Mouse (Mus musculus) olfactory bulb, adult 2 months (tissue): ENCODE data around the gene Krt7. TPM values are rescaled to one million over a fixed set of nuclear protein-coding genes. Genes with fewer than 3 reads are reported as not detected.

ENCODE experiments used
- H3K27ac ChIP-seq: fragments of 200-500 bp; 2 replicates; pipeline ENCODE4 v1.5.1; 2012; ENCODE audit warnings: low read depth, low read length; ENCODE audit not compliant: insufficient read depth
- H3K4me1 ChIP-seq: fragments of 200-500 bp; 2 replicates; pipeline ENCODE4 v1.6.1; 2012; ENCODE audit warnings: low read length; ENCODE audit not compliant: control insufficient read depth, insufficient read depth
- H3K4me3 ChIP-seq: fragments of 200-500 bp; 2 replicates; pipeline ENCODE4 v1.5.1; 2012; ENCODE audit warnings: mild to moderate bottlenecking, low read depth, low read length, moderate library complexity; ENCODE audit not compliant: insufficient read depth
- CTCF ChIP-seq: fragments of 200-500 bp; IDR thresholded peaks from 2 replicates; pipeline ENCODE4 v1.5.1; 2012; ENCODE audit warnings: low read depth, mild to moderate bottlenecking, low read length, moderate library complexity; ENCODE audit not compliant: insufficient read depth
- POLR2A ChIP-seq: fragments of 200-500 bp; IDR thresholded peaks from 2 replicates; pipeline ENCODE4 v1.6.1; 2012; ENCODE audit warnings: mild to moderate bottlenecking, low read depth, low read length, moderate library complexity; ENCODE audit not compliant: insufficient read depth
- WGBS: fragments of 180-500 bp; shearing (Covaris S2); methylation state at CpG from one replicate; pipeline ENCODE4 v1.1.7; 2018; 5-methylcytosine and 5-hydroxymethylcytosine counted together
- polyA plus RNA-seq: library from polyadenylated mRNA; stranded (reverse); fragments of >200 nt; gene quantifications from 2 replicates; pipeline ENCODE4 v1.2.4, GENCODE M21; 2012; ENCODE audit warnings: low replicate concordance; ENCODE audit not compliant: missing spikeins, insufficient read depth, insufficient read length

Gene Krt7
- polyA plus RNA-seq, 1 experiment, result not detected

DNA sequence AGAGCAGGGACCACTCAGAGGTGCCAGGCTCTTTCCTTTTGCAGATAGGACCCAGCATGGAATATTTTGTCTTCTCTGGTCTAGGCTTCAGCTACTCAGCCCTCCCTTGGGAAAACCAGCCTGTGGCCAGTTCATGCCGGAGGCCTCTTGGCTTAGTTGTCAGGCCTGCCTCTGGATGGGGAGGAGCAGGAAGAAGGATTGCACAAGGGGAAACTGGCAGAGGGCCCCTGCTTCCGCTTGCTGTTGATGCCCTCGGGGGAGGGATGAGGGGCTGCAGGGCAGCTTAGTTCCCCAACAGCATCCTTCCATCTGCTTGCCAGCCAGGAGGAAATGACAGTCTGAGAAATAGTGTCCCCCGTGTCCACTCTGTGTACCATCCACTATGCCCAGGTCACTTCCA, 36.0 kb upstream of the Krt7 start:
- Histone ChIP-seq H3K4me3 (no peak overlapping the region), H3K27ac (no peak overlapping the region), H3K4me1 (peaks cover 39% of the 10 kb centered on the region)
- 68% methylated on average over 4 of the region's 4 CpGs for WGBS
- TF ChIP-seq CTCF (no peak), POLR2A (no peak)

DNA sequence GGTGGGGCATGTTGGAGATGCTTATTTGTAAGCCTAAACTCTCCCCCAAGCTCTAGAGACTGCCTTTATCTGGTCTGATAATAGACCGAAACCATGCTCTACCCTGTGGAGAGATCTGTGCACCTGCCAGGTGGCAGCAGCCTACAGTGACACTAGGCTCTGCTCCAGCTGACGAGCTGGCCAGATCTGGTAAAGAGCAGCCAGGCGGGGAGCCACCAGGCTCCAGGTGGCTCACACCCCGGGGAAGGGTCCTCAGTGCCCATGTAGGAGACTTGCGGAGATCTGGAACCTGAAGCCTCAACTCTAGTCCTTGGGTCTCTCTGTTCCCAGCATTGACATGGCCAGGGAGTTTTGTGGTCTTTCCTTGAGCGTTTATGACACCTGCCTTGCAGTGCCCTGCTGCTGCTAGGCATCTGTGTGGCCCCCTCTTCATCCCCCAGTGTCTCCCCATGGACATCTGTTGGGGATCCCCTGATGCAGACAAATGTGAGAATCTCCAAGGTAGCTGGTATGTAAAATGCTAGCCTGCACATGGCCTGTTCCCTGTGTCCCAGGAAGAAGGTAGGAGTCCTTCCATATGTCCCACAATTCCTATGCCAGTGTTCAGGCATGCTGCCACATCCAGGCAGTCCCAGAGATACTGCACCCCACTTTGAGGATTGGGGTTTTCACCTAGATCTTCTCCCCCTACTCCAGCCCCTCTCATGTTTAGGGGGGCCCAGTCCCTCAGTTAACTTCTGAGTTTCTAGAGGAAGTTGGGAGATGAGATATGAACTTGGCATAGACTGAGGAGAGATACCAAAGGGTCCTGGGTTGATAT, 34.7 kb upstream of the Krt7 start:
- peaks cover 32% of the 10 kb centered on the region for H3K4me1 ChIP-seq
- TF ChIP-seq POLR2A (no peak), CTCF (no peak)
- WGBS, result 86% methylated on average over 6 of the region's 6 CpGs
- no peak overlapping the region for H3K27ac ChIP-seq
- no peak overlapping the region for H3K4me3 ChIP-seq

DNA sequence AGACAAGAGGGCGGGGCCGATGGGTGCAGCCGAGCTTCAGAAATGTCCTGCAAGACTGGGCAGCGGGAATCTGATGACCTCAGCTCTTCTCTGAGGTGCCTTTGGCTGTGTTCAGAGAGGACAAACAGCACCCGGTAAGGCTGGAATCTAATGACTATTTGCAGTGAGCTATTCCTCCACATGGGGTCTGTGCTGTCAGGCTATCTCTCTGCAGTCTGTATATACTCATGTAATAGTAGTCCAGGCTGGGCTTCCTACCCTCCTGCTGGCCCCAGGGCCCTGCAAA, 34.1 kb upstream of the Krt7 start:
- Histone ChIP-seq H3K4me3 (no peak overlapping the region), H3K4me1 (peaks cover 32% of the 10 kb centered on the region), H3K27ac (no peak overlapping the region)
- WGBS, result 83% methylated on average over 5 of the region's 5 CpGs
- no peak for TF ChIP-seq POLR2A

DNA sequence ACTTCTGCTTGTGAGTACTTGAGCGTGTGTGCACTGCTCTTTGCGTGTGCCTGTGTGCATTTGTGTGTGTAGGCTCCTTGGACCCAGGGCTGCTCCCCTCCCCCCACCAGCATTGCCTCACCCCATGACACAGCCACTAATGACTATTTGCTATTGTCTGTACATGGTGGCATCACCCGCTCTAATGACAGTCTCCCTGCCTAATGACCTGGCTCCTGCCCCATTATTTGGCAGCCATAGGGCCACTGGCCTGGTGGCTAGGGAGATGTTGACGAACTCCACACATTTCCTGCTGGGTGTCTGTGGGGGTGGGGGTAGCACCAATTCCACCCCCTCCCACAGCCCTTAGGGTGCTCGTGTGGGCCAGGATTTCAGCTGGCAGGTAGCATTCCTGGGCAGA, 32.2 kb upstream of the Krt7 start:
- Histone ChIP-seq H3K4me1 (peaks cover 24% of the 10 kb centered on the region), H3K4me3 (no peak overlapping the region), H3K27ac (no peak overlapping the region)
- 64% methylated on average over 5 of the region's 5 CpGs for WGBS
- TF ChIP-seq CTCF, result no peak
- TF ChIP-seq POLR2A, result no peak

DNA sequence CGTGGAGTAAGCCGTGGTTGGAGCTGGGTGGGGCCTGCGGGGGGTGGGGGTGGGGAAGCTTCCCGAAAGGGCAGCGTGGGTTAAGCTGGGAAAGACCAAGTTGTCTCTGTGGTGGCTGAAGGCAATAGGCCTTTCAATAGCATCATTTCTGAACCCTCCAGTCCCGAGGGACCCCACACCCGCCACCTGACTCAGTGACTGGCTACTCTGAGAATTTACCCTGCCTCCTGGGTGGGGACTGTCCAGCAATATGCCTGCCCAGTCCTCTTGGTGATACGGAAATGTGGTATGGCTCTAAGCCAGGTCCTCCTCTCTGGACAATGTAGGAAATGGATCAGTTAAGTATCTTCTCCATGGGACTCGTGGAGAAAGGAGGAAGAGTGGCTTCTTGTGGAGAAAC, 29.1 kb upstream of the Krt7 start:
- H3K27ac ChIP-seq, result no peak overlapping the region
- no peak overlapping the region for H3K4me3 ChIP-seq
- H3K4me1 ChIP-seq, result peaks cover 13% of the 10 kb centered on the region
- TF ChIP-seq POLR2A (no peak), CTCF (no peak)
- WGBS, result 63% methylated on average over 9 of the region's 9 CpGs

DNA sequence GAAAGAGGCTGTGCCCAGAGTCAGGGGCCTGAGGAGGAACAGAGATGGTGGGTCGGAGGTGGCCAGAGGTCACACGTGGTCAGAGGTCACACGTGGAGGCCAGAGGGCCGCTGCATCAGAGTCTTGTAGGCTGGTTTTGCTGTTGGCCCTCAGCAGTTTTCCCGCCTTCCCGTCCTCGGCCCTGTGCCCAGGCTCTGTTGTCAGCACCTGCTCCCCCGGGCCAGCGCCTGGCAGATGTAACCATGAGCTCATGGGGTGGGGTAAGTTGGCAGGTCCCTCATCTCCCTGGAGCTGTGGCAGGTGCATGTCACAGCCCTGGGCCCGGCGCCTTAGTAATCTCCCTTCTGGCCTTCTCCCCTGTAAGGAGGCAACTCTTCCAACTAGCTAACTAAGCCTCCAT, 28.0 kb upstream of the Krt7 start:
- H3K4me3 ChIP-seq, result no peak overlapping the region
- no peak for TF ChIP-seq CTCF
- peaks cover 13% of the 10 kb centered on the region for H3K4me1 ChIP-seq
- 88% methylated on average over 11 of the region's 11 CpGs for WGBS
- H3K27ac ChIP-seq, result no peak overlapping the region

DNA sequence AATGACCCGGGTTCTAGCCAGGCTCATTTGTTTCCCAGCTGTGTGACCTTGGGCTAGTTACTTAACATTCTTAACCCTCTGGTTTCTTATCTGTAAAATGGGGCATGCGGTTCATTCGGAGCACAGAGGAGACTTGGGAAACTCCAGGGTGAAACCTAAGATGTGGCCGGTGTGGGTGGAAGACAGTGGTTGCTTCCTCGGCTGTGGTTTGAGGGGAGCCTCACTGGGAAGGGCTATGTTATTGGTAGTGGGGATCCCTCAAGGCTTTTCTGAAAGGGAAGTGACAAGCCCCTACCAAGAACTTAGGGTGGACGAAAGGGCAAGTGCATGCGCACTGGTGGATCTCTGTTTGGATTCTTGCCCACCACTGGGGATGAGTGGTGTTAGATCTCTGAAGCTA, 26.2 kb upstream of the Krt7 start:
- WGBS, result 82% methylated on average over 7 of the region's 7 CpGs
- H3K4me3 ChIP-seq, result no peak overlapping the region
- no peak overlapping the region for H3K27ac ChIP-seq
- no peak for TF ChIP-seq CTCF
- TF ChIP-seq POLR2A, result no peak
- peaks cover 9% of the 10 kb centered on the region for H3K4me1 ChIP-seq

DNA sequence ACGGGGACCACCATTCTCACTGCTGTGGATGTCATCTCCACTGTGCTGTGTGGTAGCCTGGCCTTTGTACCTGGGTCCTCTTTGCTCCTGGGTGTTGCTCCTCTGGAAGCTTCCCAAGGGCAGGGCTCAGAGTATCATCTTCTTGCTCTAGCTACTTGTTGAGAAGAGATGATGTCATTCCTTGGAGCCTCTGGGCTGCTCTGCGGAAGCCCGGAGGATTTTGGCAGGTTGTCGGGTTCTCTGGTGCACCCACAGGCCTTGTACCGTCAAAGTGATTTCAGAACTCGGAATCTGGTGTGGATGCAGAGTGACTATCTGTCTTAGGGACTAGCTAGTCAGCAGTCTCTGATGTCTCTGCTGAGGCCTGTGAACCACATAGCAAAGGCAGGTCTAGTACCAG, 25.8 kb upstream of the Krt7 start:
- no peak for TF ChIP-seq POLR2A
- no peak for TF ChIP-seq CTCF
- WGBS, result 81% methylated on average over 6 of the region's 6 CpGs
- Histone ChIP-seq H3K4me1 (peaks cover 9% of the 10 kb centered on the region), H3K4me3 (no peak overlapping the region), H3K27ac (no peak overlapping the region)

DNA sequence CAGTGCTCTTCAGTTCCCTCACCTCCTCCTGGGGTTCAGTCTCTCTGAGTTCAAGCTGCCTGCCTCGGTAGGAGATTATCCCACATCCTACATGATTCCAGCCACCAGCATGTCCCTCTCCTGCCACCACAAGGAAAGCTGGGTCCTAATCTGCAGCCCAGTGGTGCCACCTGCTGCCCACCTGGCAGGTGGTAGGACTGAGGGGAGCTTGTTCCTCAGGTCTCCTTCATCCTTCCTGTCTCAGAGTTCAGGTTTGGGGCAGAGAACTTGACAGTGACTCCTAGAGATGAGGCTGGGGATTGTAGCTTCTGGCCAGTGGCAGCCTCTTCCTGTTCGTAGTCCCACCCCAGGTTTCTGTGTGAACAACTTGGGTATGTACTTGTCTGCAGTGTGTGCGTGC, 23.7 kb upstream of the Krt7 start:
- H3K27ac ChIP-seq, result no peak overlapping the region
- WGBS, result 73% methylated on average over 3 of the region's 3 CpGs
- TF ChIP-seq CTCF (no peak), POLR2A (no peak)

DNA sequence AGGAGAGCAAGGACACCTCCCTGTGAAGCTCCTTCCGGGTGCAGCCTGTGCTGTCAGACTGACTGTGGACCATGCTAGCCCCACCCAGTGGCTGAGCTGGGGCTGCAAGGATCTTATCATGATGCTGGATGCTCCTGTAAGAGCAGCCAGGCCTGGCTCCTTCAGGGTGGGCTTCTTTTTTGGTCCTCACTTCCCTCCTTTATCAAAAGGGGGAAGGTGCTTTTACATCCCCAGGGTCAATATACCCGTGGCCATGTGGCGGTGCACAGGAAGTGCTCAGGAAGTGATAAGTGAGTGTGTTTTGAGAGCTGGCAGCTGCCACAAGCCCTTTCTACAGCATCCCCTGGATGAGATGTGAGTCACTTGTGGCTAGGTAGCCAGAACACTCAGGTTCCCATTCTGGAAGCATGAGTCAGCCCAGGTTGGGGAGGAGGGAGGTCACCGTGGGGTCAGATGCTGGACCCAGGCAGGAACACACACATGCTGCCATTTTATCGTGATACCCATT, 22.8 kb upstream of the Krt7 start:
- 64% methylated on average over 5 of the region's 5 CpGs for WGBS
- TF ChIP-seq POLR2A, result no peak
- TF ChIP-seq CTCF, result no peak
- no peak overlapping the region for H3K27ac ChIP-seq

More for the DNA sequence above, 23.7 kb upstream of the Krt7 start:
- no peak overlapping the region for H3K4me3 ChIP-seq
- H3K4me1 ChIP-seq, result peaks cover 9% of the 10 kb centered on the region

More for the DNA sequence above, 22.8 kb upstream of the Krt7 start:
- no peak overlapping the region for H3K4me3 ChIP-seq
- peaks cover 9% of the 10 kb centered on the region for H3K4me1 ChIP-seq
